Mouse (Mus musculus) testis, adult 2 months (tissue): ENCODE results near the gene R3hdm2. TPM values are rescaled to one million over a fixed set of nuclear protein-coding genes. Genes with fewer than 3 reads are reported as not detected.

Source experiments
- H3K27ac ChIP-seq: fragments of 200-500 bp; 2 replicates; pipeline ENCODE4 v1.5.1; 2012; ENCODE audit warnings: low read depth, low read length; ENCODE audit not compliant: control insufficient read depth, insufficient read depth
- H3K27me3 ChIP-seq: fragments of 200-500 bp; 2 replicates; pipeline ENCODE4 v1.6.1; 2012; ENCODE audit warnings: mild to moderate bottlenecking, low read length, moderate library complexity; ENCODE audit not compliant: control insufficient read depth, insufficient read depth
- H3K36me3 ChIP-seq: fragments of 200-500 bp; 2 replicates; pipeline ENCODE4 v1.6.1; 2012; ENCODE audit warnings: mild to moderate bottlenecking, low read length; ENCODE audit not compliant: control insufficient read depth, insufficient read depth
- H3K4me1 ChIP-seq: fragments of 200-500 bp; 2 replicates; pipeline ENCODE4 v1.6.1; 2012; ENCODE audit warnings: low read length; ENCODE audit not compliant: control insufficient read depth, insufficient read depth
- H3K4me3 ChIP-seq: fragments of 200-500 bp; 2 replicates; pipeline ENCODE4 v1.5.1; 2012; ENCODE audit warnings: low read depth, mild to moderate bottlenecking, low read length, moderate library complexity, mixed read lengths; ENCODE audit not compliant: control insufficient read depth
- CTCF ChIP-seq: fragments of 200-500 bp; IDR thresholded peaks from 2 replicates; pipeline ENCODE4 v1.5.1; 2012; ENCODE audit warnings: low read depth, mild to moderate bottlenecking, inconsistent platforms, low read length, moderate library complexity; ENCODE audit not compliant: control insufficient read depth, insufficient read depth, insufficient replicate concordance
- POLR2A ChIP-seq: fragments of 200-500 bp; IDR thresholded peaks from 2 replicates; pipeline ENCODE4 v1.6.1; 2012; ENCODE audit warnings: low read depth, mild to moderate bottlenecking, inconsistent platforms, low read length, moderate library complexity; ENCODE audit not compliant: control insufficient read depth
- polyA plus RNA-seq: library from polyadenylated mRNA; depleted of rRNA; stranded (reverse); fragments of >200 nt; gene quantifications from 2 replicates; pipeline ENCODE4 v1.2.3, GENCODE M21; 2012

The R3hdm2 gene
- polyA plus RNA-seq, 1 experiment: 56.0 TPM

GRCm38 (mm10) chr10:127471281-127471988 lies 91.3 kb downstream of the R3hdm2 start:
- no peak overlapping the region; the same call in 1 of the 2 replicates for H3K4me3 ChIP-seq
- no peak overlapping the region for H3K27ac ChIP-seq
- no peaks in the 10 kb centered on the region for H3K4me1 ChIP-seq
- peaks cover 4% of the 10 kb centered on the region for H3K36me3 ChIP-seq
- no peak for TF ChIP-seq POLR2A
- TF ChIP-seq CTCF: no peak
- H3K27me3 ChIP-seq: no peaks in the 10 kb centered on the region

GRCm38 (mm10) chr10:127472722-127473121 lies 92.6 kb downstream of the R3hdm2 start:
- Histone ChIP-seq H3K4me3 (no peak overlapping the region), H3K36me3 (peaks cover 4% of the 10 kb centered on the region), H3K27ac (no peak overlapping the region), H3K27me3 (no peaks in the 10 kb centered on the region), H3K4me1 (no peaks in the 10 kb centered on the region)
- TF ChIP-seq POLR2A: no peak
- TF ChIP-seq CTCF: no peak

- peaks cover 4% of the 10 kb centered on the region for H3K36me3 ChIP-seq
- TF ChIP-seq CTCF: no peak
- TF ChIP-seq POLR2A: no peak
- H3K27ac ChIP-seq: no peak overlapping the region
- no peak overlapping the region for H3K4me3 ChIP-seq
- H3K27me3 ChIP-seq: no peaks in the 10 kb centered on the region
- no peaks in the 10 kb centered on the region for H3K4me1 ChIP-seq
Measured at GRCm38 (mm10) chr10:127475175-127475574, 95.0 kb downstream of the R3hdm2 start.

GRCm38 (mm10) chr10:127476541-127476940 lies 96.4 kb downstream of the R3hdm2 start:
- TF ChIP-seq POLR2A: no peak
- no peak for TF ChIP-seq CTCF
- no peaks in the 10 kb centered on the region for H3K4me1 ChIP-seq
- H3K36me3 ChIP-seq: peaks cover 4% of the 10 kb centered on the region

GRCm38 (mm10) chr10:127477301-127477700 lies 97.2 kb downstream of the R3hdm2 start:
- Histone ChIP-seq H3K36me3 (peaks cover 4% of the 10 kb centered on the region), H3K4me3 (no peak overlapping the region), H3K27me3 (no peaks in the 10 kb centered on the region), H3K27ac (no peak overlapping the region), H3K4me1 (no peaks in the 10 kb centered on the region)
- no peak for TF ChIP-seq CTCF
- TF ChIP-seq POLR2A: no peak

More at GRCm38 (mm10) chr10:127476541-127476940, 96.4 kb downstream of the R3hdm2 start:
- H3K27me3 ChIP-seq: no peaks in the 10 kb centered on the region
- no peak overlapping the region for H3K4me3 ChIP-seq
- no peak overlapping the region for H3K27ac ChIP-seq

- Histone ChIP-seq H3K27me3 (no peaks in the 10 kb centered on the region), H3K36me3 (peaks cover 2% of the 10 kb centered on the region)
- TF ChIP-seq POLR2A (no peak), CTCF (no peak)
Measured at GRCm38 (mm10) chr10:127479131-127479530, 99.0 kb downstream of the R3hdm2 start.

GRCm38 (mm10) chr10:127480833-127481813 lies 101.0 kb downstream of the R3hdm2 start:
- H3K27ac ChIP-seq: no peak overlapping the region
- peaks cover 6% of the 10 kb centered on the region for H3K36me3 ChIP-seq
- H3K4me1 ChIP-seq: no peaks in the 10 kb centered on the region
- TF ChIP-seq POLR2A (no peak), CTCF (no peak)
- no peak overlapping the region for H3K4me3 ChIP-seq
- H3K27me3 ChIP-seq: no peaks in the 10 kb centered on the region

More at GRCm38 (mm10) chr10:127479131-127479530, 99.0 kb downstream of the R3hdm2 start:
- Histone ChIP-seq H3K27ac (no peak overlapping the region), H3K4me3 (no peak overlapping the region), H3K4me1 (no peaks in the 10 kb centered on the region)
